Mouse (Mus musculus) stomach, embryonic 16.5 days (tissue): Measurements from ENCODE around the gene Rnf144a. TPM values are rescaled to one million over a fixed set of nuclear protein-coding genes. Genes with fewer than 3 reads are reported as not detected.

Source experiments
- ATAC-seq: fragments of 200-750 bp; cut with Nextera tagmentation; 2 replicates; pipeline ENCODE4 v1.8.0; 2017; ENCODE audit warnings: moderate number of reproducible peaks, moderate TSS enrichment; ENCODE audit not compliant: insufficient read depth, low FRiP score
- H3K27ac ChIP-seq: fragments of 300-500 bp; sonication (generic); 2 replicates; pipeline ENCODE4 v1.5.1; 2014; ENCODE audit warnings: low read length
- H3K27me3 ChIP-seq: fragments of 300-500 bp; sonication (generic); 2 replicates; pipeline ENCODE4 v1.6.1; 2014; ENCODE audit warnings: low read length, control low read depth, mixed read lengths; ENCODE audit not compliant: control insufficient read depth, insufficient read depth
- H3K36me3 ChIP-seq: fragments of 300-500 bp; sonication (generic); 2 replicates; pipeline ENCODE4 v1.6.1; 2014; ENCODE audit warnings: low read length; ENCODE audit not compliant: control insufficient read depth, insufficient read depth
- H3K4me1 ChIP-seq: fragments of 300-500 bp; sonication (generic); 2 replicates; pipeline ENCODE4 v1.6.1; 2014; ENCODE audit warnings: low read length, control low read depth, mixed read lengths; ENCODE audit not compliant: control insufficient read depth, insufficient read depth
- H3K4me2 ChIP-seq: fragments of 300-500 bp; sonication (generic); 2 replicates; pipeline ENCODE4 v1.6.1; 2014; ENCODE audit warnings: low read depth, low read length, mixed read lengths
- H3K4me3 ChIP-seq: fragments of 300-500 bp; sonication (generic); replicated peaks from 2 replicates; pipeline ENCODE4 v1.5.1; 2014; ENCODE audit warnings: mild to moderate bottlenecking, low read length
- H3K9ac ChIP-seq: fragments of 300-500 bp; sonication (generic); 2 replicates; pipeline ENCODE4 v1.6.1; 2014; ENCODE audit warnings: low read length
- H3K9me3 ChIP-seq: fragments of 300-500 bp; sonication (generic); replicated peaks from 2 replicates; pipeline ENCODE4 v1.6.1; 2016; ENCODE audit warnings: low read length, control low read depth; ENCODE audit not compliant: control insufficient read depth
- WGBS: fragments of 180-500 bp; shearing (Covaris S2); extraction: QIAGEN DNeasy Blood & Tissue Kit; methylation state at CpG from one replicate; pipeline ENCODE4 v1.1.7; 2014; 5-methylcytosine and 5-hydroxymethylcytosine counted together
- polyA plus RNA-seq: library from polyadenylated mRNA; unstranded; fragments of >200 nt; fragmentation: Nextera tagmentation; extraction: Ambion mirVana; gene quantifications from 2 replicates; pipeline ENCODE4 v1.2.1, GENCODE M21; 2015

The Rnf144a gene
- polyA plus RNA-seq, 1 experiment from 2014 or later: 18.3 TPM

DNA sequence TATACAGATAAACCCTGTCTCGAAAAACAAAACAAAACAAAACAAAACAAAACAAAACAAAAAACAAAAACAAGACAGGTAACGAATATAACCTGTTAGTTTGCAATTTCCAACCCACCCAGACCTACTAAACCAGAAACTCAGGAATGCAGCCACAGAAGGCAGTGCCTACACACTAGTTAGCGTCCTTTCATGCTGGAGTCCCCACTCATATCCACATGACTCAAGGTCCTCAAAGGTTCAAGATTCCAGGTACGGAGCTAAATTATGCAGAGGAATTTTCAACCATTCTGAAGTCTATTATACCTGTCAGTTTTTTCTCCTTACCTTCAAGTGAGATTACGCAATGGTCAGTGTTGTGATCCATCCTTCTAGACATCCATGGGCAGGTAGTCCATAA lies 70.6 kb downstream of the Rnf144a start:
- WGBS: 92% methylated on average over 5 of the region's 5 CpGs
- no peak for ATAC-seq
- Histone ChIP-seq H3K4me3 (no peak overlapping the region), H3K4me2 (no peak overlapping the region), H3K27ac (no peak overlapping the region), H3K36me3 (no peaks in the 10 kb centered on the region), H3K4me1 (no peaks in the 10 kb centered on the region), H3K9me3 (no peaks in the 10 kb centered on the region), H3K27me3 (no peaks in the 10 kb centered on the region), H3K9ac (no peak overlapping the region)

DNA sequence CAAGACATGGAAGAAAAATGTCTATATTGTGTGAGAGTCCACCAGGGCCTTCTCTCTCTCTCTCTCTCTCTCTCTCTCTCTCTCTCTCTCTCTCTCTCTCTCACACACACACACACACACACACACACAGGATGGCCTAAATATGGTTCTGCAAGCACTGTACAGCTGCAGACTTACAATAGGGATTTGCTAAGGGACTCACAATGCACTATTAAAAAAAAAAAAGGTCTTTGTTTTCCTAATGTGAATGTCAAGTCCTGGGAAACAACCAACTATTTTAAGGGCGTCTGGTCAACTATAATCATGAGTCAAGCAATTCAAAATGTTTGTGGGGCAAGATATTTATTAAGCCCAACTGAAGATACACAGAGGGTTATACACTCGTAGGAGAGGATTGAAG lies 71.9 kb downstream of the Rnf144a start:
- Histone ChIP-seq H3K27me3 (no peaks in the 10 kb centered on the region), H3K9ac (no peak overlapping the region), H3K4me1 (no peaks in the 10 kb centered on the region), H3K4me3 (no peak overlapping the region), H3K9me3 (no peaks in the 10 kb centered on the region), H3K4me2 (no peak overlapping the region), H3K36me3 (no peaks in the 10 kb centered on the region), H3K27ac (no peak overlapping the region)
- no peak for ATAC-seq
- WGBS: 62% methylated on average over 2 of the region's 2 CpGs

DNA sequence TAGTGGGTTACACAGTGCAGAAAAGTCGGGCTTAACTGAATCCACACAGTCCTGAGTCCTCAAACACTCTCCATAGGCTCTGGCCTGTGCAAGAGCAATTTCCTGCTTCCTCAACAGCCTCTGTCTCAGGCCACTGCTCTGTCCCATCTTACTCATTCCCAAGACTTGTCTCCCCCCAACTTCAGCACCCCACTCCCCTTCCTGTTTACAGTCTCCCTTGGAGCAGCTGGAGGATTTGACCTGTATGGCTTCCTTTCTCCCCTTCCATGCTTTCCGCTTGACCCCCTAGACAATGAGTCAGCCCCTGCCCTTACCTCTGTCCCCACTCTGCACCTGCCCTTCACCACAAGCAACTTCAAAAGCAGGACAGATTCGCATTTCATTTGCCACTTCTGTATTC lies 72.4 kb downstream of the Rnf144a start:
- H3K27ac ChIP-seq: 0 out of 2 replicates have a peak overlapping the region, but pooled peaks have one; percentile 38
- ATAC-seq: no peak

DNA sequence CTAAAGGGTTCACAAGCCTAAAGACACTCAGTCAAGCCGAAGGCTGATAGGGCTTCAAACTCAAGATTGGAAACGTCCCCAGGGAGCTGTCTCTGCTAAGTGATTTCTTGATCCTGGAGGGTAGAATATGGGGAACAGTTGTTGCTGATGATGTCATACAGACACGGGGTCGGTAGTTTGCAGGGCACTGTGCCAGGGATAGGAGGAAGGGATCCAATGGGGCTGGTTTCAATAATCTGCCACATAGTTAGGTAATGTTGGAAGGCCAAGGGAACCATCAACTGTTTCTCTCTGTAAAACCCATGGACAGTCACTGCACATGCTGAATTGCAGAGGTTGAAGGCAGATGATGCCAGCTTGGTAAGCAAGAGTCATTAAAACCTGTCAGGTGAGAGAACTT lies 73.0 kb downstream of the Rnf144a start:
- no peak overlapping the region for H3K4me2 ChIP-seq
- H3K36me3 ChIP-seq: no peaks in the 10 kb centered on the region
- H3K27ac ChIP-seq: 0 out of 2 replicates have a peak overlapping the region, but pooled peaks have one; percentile 38
- no peak overlapping the region for H3K9ac ChIP-seq
- 54% methylated on average over 4 of the region's 4 CpGs for WGBS
- no peak for ATAC-seq
- no peaks in the 10 kb centered on the region for H3K4me1 ChIP-seq
- no peaks in the 10 kb centered on the region for H3K9me3 ChIP-seq
- no peak overlapping the region for H3K4me3 ChIP-seq
- H3K27me3 ChIP-seq: no peaks in the 10 kb centered on the region

More for the DNA sequence above, 72.4 kb downstream of the Rnf144a start:
- H3K4me2 ChIP-seq: no peak overlapping the region
- no peaks in the 10 kb centered on the region for H3K36me3 ChIP-seq
- H3K4me1 ChIP-seq: no peaks in the 10 kb centered on the region
- H3K9me3 ChIP-seq: no peaks in the 10 kb centered on the region
- 83% methylated on average over 3 of the region's 3 CpGs for WGBS
- H3K9ac ChIP-seq: no peak overlapping the region
- H3K27me3 ChIP-seq: no peaks in the 10 kb centered on the region
- H3K4me3 ChIP-seq: no peak overlapping the region

DNA sequence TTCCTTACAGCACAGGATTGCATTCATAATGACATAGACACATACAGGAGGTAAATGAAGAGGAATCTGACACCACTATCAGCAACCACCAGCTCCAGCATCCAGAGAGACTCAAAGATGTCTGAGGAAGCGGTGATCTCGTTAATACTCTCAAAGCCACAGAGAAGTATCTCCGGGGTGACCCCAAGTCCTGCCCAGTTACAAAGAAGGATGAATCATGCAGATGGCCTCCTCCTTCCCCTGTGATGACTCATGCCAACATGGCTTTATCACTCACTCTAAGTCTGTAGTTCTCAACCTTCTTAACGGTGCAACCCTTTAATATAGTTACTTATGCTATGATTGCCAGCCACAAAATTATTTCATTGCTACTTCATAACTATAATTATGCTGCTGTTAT lies 74.4 kb downstream of the Rnf144a start:
- no peak overlapping the region for H3K27ac ChIP-seq
- no peaks in the 10 kb centered on the region for H3K36me3 ChIP-seq
- no peak overlapping the region for H3K4me2 ChIP-seq
- ATAC-seq: no peak
- no peak overlapping the region for H3K9ac ChIP-seq
- H3K27me3 ChIP-seq: no peaks in the 10 kb centered on the region
- H3K4me3 ChIP-seq: no peak overlapping the region
- H3K9me3 ChIP-seq: no peaks in the 10 kb centered on the region
- no peaks in the 10 kb centered on the region for H3K4me1 ChIP-seq
- 84% methylated on average over 4 of the region's 4 CpGs for WGBS

DNA sequence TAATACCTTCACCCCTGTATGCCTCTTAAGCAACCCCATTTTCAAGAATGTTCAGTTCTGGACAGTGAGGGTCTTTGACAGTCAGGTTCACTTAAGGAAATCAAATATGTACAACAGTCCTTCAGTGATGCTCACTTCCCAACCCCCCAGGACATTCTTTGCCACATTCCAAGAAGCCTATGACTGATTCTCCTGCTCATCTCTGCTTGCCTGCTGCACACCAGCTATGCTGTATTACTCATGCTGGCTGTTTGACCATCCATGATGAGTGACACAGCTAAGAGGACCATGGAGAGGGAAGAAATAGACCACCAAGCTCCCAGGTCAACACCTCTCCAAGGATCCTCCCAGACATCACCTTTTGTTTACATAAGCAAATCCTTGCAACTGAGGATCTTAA lies 75.2 kb downstream of the Rnf144a start:
- no peaks in the 10 kb centered on the region for H3K36me3 ChIP-seq
- no peak for ATAC-seq
- no peak overlapping the region for H3K4me3 ChIP-seq
- no peak overlapping the region for H3K27ac ChIP-seq
- H3K9ac ChIP-seq: no peak overlapping the region
- H3K9me3 ChIP-seq: no peaks in the 10 kb centered on the region
- H3K4me1 ChIP-seq: no peaks in the 10 kb centered on the region
- H3K27me3 ChIP-seq: no peaks in the 10 kb centered on the region
- no peak overlapping the region for H3K4me2 ChIP-seq

DNA sequence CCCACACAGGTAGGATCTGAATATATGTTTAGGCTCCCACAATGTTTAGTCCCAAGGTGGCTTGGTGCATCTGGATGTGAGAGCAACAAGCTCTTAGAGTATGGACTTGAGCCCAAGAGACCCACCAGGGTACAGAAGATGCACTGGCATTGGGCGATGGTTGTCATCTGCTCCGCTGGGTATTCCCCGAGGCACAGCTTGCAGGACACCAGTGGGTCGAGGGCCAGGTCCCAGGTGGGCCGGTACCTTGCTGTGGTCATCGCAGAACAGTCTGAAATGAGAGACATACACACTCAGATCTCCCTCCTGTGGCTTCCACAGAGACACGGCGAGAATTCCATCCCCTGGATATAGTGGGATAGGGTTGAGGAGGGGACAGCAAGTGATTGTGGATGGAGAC lies 75.9 kb downstream of the Rnf144a start:
- no peak overlapping the region for H3K27ac ChIP-seq
- H3K36me3 ChIP-seq: no peaks in the 10 kb centered on the region
- H3K9ac ChIP-seq: no peak overlapping the region
- no peaks in the 10 kb centered on the region for H3K4me1 ChIP-seq
- no peak overlapping the region for H3K4me2 ChIP-seq
- WGBS: 95% methylated on average over 8 of the region's 8 CpGs
- ATAC-seq: no peak
- no peaks in the 10 kb centered on the region for H3K27me3 ChIP-seq
- no peaks in the 10 kb centered on the region for H3K9me3 ChIP-seq
- no peak overlapping the region for H3K4me3 ChIP-seq

DNA sequence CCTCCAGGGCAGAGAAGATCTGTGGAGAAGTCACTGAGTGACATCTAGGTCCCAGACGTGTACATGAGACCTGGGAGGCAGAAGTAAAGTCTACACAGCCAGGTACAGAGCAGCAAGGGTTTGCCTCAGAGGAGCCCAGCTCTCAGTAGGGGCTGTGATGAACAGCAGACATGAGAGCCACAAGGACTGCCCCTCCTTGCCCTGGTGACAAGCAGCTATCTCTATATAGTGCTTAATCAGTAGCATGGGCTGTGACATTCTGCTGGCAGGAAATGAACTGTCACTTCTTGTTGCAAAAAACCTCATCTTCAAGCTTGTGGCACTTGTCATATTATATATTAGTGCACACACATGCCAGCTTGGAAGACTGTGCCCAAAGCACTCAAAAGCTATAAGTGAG lies 81.4 kb downstream of the Rnf144a start:
- Histone ChIP-seq H3K36me3 (no peaks in the 10 kb centered on the region), H3K9ac (no peak overlapping the region), H3K4me3 (no peak overlapping the region), H3K9me3 (no peaks in the 10 kb centered on the region), H3K27ac (no peak overlapping the region), H3K27me3 (no peaks in the 10 kb centered on the region), H3K4me1 (no peaks in the 10 kb centered on the region), H3K4me2 (no peak overlapping the region)
- ATAC-seq: no peak
- 82% methylated on average over 1 of the region's 1 CpGs for WGBS

DNA sequence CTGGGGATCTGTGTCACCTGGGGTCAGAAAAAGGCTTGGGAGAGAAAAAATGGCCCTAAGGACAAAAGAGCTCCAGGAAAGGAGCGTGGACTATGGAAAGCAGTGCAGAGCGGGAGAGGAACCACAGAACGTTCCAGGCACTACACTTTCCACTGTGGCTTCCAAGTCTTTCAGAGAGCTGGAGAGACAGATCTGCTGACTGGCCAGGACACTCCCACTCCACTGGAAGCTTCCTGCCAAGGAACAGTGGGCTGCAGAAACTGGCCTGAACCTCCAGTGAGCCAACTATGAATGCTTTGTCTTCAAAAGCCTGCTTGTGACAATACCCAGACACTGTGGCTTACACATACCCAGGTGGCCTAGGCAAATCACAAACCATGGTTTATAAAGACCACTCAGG lies 84.0 kb downstream of the Rnf144a start:
- Histone ChIP-seq H3K4me3 (no peak overlapping the region), H3K9me3 (no peaks in the 10 kb centered on the region), H3K27me3 (no peaks in the 10 kb centered on the region), H3K36me3 (no peaks in the 10 kb centered on the region), H3K4me1 (no peaks in the 10 kb centered on the region), H3K27ac (no peak overlapping the region), H3K4me2 (no peak overlapping the region), H3K9ac (no peak overlapping the region)
- peak; percentile 33; the same call in 1 of the 2 replicates for ATAC-seq
- 68% methylated on average over 3 of the region's 3 CpGs for WGBS

DNA sequence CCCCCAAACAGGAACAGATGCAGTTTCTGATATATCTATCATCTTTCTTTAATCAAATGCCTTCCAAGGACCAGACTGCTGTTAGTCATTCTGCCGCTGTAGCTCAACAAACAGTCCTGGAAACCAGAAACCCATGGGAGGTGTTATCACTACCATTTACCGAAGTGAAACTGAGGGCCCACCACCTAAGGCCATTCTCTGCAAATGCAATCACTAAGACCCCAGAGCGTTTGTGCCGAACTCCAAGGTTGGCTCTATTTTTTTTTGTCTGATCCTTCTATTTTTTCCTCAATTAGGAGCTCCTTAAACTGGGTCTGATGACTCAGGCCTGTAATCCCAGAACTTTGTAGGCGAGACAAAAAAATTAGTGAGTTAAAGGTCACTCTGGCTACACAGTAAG lies 85.3 kb downstream of the Rnf144a start:
- Histone ChIP-seq H3K27me3 (no peaks in the 10 kb centered on the region), H3K27ac (no peak overlapping the region), H3K9me3 (no peaks in the 10 kb centered on the region), H3K4me3 (no peak overlapping the region), H3K4me1 (no peaks in the 10 kb centered on the region), H3K36me3 (no peaks in the 10 kb centered on the region), H3K4me2 (no peak overlapping the region), H3K9ac (no peak overlapping the region)
- no peak for ATAC-seq
- WGBS: 72% methylated on average over 5 of the region's 5 CpGs
